In genomic region chr11:121236564-121237344, GRCm38 (mm10) we compare ENCODE assay signal across 8 mouse cellular contexts. TPM values are rescaled to one million over a fixed set of nuclear protein-coding genes. Genes with fewer than 3 reads are reported as not detected.
DNase-seq lines count a peak whose midpoint lies in the region; ATAC-seq lines count a peak whose summit lies in the region.

Narf (plus strand) TSS chr11:121237253.

- H3K9me3 ChIP-seq in hindbrain, embryonic 16.5 days (ENCODE audit: control insufficient read depth, low read length): no peaks in the 10 kb centered on the region

- H3K9ac ChIP-seq in hindbrain, embryonic 16.5 days (ENCODE audit: low read depth, low read length): peak within 1 kb of the TSS; percentile 90

- H3K4me2 ChIP-seq in hindbrain, embryonic 16.5 days (ENCODE audit: low read length): peak within 1 kb of the TSS; percentile 68

- H3K4me1 ChIP-seq in hindbrain, embryonic 16.5 days (ENCODE audit: control insufficient read depth, insufficient read depth, low read depth, low read length): peaks cover 25% of the 10 kb centered on the region

- ATAC-seq in hindbrain, embryonic 16.5 days: peak; percentile 99

- peak within 1 kb of the TSS; percentile 95 for H3K27ac ChIP-seq in hindbrain, embryonic 16.5 days (ENCODE audit: low read depth, low read length)
- H3K27ac ChIP-seq in macrophage: peak within 1 kb of the TSS; percentile 79

- no peaks in the 10 kb centered on the region for H3K27me3 ChIP-seq in hindbrain, embryonic 16.5 days (replicated peaks; ENCODE audit: control insufficient read depth, insufficient read depth, low read length)

- H3K4me3 ChIP-seq in hindbrain, embryonic 16.5 days (ENCODE audit: low read length): peak within 1 kb of the TSS; percentile 79
- H3K4me3 ChIP-seq in macrophage (ENCODE audit: inconsistent target): peak within 1 kb of the TSS; percentile 85

- H3K79me2 ChIP-seq in macrophage (ENCODE audit: inconsistent target): peaks cover 34% of the 10 kb centered on the region

- DNase-seq in WW6 (ENCODE audit: low read depth, low spot score): peak; percentile 100
- peak; percentile 87 to 96 for DNase-seq in cerebellum, postnatal 4 days (ENCODE audit: low spot score in 2 of 2)
- DNase-seq in gastrocnemius, adult 18-20 months (ENCODE audit: low spot score): peak; percentile 99
- peak; percentile 95 to 99 for DNase-seq in left cerebral cortex, adult 18-20 months (ENCODE audit: low spot score in 2 of 2)
- DNase-seq in right cerebral cortex, adult 18-20 months: peak; percentile 100
- peak; percentile 89 for DNase-seq in urinary bladder, postnatal 10 days (ENCODE audit: low spot score)

- WGBS in hindbrain, embryonic 16.5 days: under 1% methylated on average over 50 of the region's 50 CpGs
- under 1% methylated on average over 50 of the region's 50 CpGs for WGBS in macrophage (ENCODE audit: missing documents)

- no peaks in the 10 kb centered on the region for H3K36me3 ChIP-seq in hindbrain, embryonic 16.5 days (ENCODE audit: control insufficient read depth, insufficient read depth, low read length)
- H3K36me3 ChIP-seq in macrophage (ENCODE audit: inconsistent target): no peaks in the 10 kb centered on the region

RNA-seq across cellular contexts. Expression of gene Narf, which starts in this region (rescaled TPM):
- 100 to 1,000 TPM in 1 of 2 experiments, 10 to 100 TPM in 1; 75.8 to 117 TPM for total RNA-seq in gastrocnemius, adult 18-20 months (2021)
- 85.9 and 89.8 TPM in 2 replicates for polyA plus RNA-seq in hindbrain, embryonic 16.5 days (2015; fragmentation: Nextera tagmentation; extraction: Ambion mirVana)
- 10 to 100 TPM; 38.4 to 49.2 TPM for total RNA-seq in left cerebral cortex, adult 18-20 months (2021)
- total RNA-seq in macrophage (2018; cell fraction: chromatin; rRNA removed): 10 to 100 TPM in 14 of 26 experiments, 1 to 10 TPM in 11, under 1 TPM in 1; 0.64 to 87.6 (median 15.9) TPM
- 10 to 100 TPM in 23 of 26 experiments, 1 to 10 TPM in 3; 5.5 to 28.1 (median 17.2) TPM for total RNA-seq in macrophage (2018; cell fraction: cytosol; rRNA removed)
- total RNA-seq in macrophage (2018; cell fraction: nucleus; rRNA removed): 10 to 100 TPM in 18 of 26 experiments, 1 to 10 TPM in 8; 3.1 to 69.4 (median 12.2) TPM
- polyA plus RNA-seq in macrophage (2018): 6.9 to 20.7 TPM (median 17.3 TPM) in 3 replicates

Comparison
In these comparisons a context has a peak if more than half of its experiments do, and no peak if none do; other contexts are left out.
1. Peak in every context shown above with its lines: DNase-seq, ATAC-seq, H3K4me3 ChIP-seq and H3K27ac ChIP-seq.